Mouse (Mus musculus): ENCODE measurements at regions not wholly inside any gene's neighbourhood (a gene's known extent, or its start where the extent isn't known, plus 50 kb on each side); places are given as distances from the start of the nearest gene placed in this dataset.

GRCm38 (mm10) chr9:50138341-50138978 is 206.3 kb downstream of the Rpl10-ps3 start:
- DNase-seq (ENCODE audit: low read depth): no peak

DNA sequence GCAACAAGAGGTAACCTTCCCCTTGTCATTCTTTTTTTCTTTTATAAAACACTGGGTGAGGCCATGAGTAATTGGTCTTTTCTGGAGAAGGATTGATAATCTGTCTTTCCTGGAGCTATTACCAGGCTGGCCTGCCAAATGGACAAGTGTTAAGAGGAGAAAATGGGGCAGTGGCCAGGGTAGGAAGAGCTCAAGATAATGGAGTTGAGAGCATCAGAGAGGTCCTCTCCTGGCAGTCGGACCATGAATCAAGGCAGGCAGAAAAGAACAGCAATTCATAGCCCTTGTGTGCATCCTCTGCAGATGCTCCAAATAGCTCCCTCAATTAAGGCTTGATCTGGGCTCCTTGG is 208.2 kb downstream of the Rpl10-ps3 start:
- no peak for DNase-seq (ENCODE audit: low read depth)

GRCm38 (mm10) chr9:50135939-50136635 is 208.7 kb downstream of the Rpl10-ps3 start:
- no peak for DNase-seq (ENCODE audit: low read depth)

GRCm38 (mm10) chr9:50124241-50124640 is 220.5 kb downstream of the Rpl10-ps3 start:
- DNase-seq (ENCODE audit: low read depth): no peak

DNA sequence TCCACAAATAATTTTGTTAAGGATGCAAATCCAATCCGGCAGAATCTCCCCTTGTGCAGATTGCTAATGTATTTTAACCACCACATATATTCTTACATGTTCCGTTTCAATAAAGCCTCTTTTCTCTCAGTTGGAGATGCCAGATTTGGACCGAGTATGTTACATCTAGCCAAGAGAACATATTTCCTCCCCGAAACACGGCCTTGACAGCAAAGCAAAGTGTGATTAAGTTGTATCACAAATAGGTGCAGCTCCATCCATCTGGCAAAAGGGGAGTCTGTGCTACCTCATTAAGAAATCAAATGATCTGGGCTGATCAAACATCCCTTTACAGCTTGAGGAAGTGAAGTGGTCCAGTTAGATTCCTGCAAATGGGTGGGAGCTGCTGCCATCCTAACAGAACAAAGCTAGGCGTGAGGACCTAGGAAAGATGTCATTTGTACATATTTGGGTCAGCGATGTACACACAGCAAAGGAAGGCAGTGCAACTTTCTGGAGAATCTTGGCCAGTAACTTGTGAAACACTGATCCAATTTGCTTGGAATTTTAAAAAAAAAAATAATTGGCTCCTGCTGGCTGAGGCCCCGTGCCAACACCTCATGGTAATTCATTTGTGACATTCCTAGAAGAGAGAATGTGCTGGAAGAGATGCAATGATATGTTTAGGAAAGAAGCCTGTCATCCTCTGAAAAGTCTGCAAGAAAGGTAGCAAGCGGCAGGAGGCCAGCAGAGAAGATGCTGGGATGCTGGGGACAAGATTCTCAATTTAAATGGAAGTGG is 223.8 kb downstream of the Rpl10-ps3 start:
- DNase-seq (ENCODE audit: low read depth): no peak

DNA sequence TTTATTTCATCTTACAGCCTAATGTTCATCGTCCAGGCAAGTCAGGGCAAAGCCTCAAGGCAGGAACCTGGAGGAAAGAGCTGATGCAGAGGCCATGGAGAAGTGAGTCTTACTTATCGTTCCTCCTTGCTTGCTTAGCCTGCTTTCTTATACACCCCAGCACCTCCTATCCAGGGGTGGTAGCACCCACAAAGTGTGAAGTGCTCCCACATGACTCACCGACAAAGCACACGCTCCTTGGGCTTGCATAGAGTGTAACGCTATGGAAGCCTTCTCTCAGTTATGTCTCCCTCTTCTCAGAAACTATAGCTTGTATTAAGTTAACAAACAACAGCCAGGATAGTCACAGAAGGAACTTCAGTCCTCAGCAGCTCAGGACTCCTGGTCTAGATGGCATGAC is 225.4 kb downstream of the Rpl10-ps3 start:
- no peak for DNase-seq (ENCODE audit: low read depth)

DNA sequence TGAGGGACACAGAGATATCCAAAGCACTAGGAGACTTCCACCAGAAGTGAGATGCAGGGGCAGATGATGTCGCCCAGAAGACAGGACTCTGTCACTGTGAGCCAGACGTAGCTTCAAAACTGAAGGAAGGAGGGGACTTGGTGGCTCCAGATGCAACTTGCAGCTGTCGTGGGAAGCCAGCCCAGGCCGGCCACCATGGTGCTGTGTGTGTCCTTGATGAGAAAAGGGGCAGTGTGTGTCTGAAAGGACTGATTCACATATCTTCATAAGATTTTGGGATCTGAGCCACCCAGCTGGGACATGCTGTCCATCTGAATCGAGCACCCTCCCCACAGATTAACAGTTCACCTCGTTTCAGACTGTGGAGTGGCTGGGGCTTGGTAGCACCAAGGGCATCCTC is 226.2 kb downstream of the Rpl10-ps3 start:
- DNase-seq (ENCODE audit: low read depth): no peak

DNA sequence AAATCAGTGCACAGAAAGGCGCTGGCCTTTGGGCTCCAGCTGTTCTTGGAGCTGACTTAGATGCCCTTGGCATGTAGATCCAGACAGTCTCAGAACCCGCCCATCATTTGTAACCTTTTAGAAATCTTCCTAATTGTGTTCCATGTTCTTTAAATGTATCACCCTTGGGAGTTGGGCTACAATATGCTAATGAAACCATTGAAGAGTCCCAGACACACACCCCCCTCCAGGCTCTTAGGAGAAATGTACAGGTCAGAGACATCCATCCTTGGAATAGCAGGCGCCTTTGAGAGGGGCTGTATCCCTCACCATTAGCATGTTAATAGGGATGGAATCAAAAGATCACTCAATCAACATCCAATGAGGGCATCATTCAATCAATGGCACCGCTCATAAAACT is 238.2 kb downstream of the Rpl10-ps3 start:
- DNase-seq (ENCODE audit: low read depth): no peak

- no peak for DNase-seq (ENCODE audit: low read depth)
These were observed 242.0 kb downstream of the Rpl10-ps3 start for GRCm38 (mm10) chr9:50102766-50103165.

- no peak for DNase-seq (ENCODE audit: low read depth)
These were observed 243.7 kb downstream of the Rpl10-ps3 start for GRCm38 (mm10) chr9:50101061-50101460.

DNA sequence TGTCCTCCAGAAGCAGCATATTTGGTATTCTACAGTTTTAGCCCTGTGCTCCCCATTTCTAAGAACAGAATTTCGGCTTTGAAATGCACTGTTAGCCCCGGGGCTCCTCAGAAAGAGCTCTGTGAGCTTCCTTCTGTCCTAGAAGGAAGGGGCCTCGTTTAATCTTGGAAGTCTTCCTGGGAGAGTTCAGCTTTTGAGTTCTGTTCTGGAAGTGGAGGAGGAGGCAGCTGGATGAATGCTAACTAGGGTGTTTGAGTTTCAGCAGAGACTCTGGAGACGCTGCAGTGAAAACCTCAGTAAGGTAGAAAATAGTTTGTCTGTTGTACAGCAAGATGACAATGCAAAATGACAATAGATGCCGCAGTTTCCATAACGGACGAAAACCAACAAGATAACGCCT is 253.8 kb downstream of the Rpl10-ps3 start:
- no peak for DNase-seq (ENCODE audit: low read depth)

- DNase-seq (ENCODE audit: low read depth): no peak
These were observed 254.9 kb downstream of the Rpl10-ps3 start for GRCm38 (mm10) chr9:50089916-50090315.

DNA sequence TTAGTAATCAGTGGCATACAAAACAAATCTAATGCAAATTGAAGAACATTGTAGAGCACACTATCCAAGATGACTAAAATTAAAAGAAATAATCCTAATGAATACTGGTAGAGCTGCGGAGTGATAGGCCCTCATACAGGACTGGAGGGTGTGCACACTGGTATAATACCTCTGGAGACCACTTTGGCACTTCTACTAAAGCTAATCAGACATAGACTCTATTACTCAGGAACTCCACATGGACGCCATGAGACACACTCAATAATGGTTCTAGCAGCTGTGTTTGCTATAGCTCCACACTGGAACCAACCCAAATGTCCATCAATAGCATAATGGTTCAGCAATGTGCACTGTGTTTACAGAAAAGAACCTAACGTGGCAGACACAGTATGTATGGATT is 264.6 kb downstream of the Rpl10-ps3 start:
- no peak for DNase-seq (ENCODE audit: low read depth)

DNA sequence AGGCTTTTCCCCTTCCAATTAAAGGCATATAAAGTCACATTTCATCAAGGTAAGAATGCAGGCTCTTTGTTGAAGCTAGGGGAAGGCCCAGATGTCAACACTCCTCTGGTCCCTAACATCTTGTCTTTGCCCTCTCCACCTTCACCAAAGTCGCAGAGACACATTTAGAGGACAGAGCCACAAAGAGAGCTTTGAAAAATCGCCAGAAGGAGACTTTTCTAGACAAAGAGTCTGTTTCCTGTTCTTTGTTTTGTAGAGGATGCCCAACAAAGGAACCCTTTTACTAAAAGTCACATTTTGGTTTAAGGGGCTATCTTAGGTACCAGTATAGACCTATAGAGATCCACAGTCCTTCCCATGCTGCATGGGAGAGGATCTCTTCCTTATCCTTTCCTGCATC is 269.9 kb upstream of the Ncam1 start:
- no peak for DNase-seq (ENCODE audit: low read depth)

GRCm38 (mm10) chr9:50067729-50068225 is 269.1 kb upstream of the Ncam1 start:
- DNase-seq (ENCODE audit: low read depth): no peak

DNA sequence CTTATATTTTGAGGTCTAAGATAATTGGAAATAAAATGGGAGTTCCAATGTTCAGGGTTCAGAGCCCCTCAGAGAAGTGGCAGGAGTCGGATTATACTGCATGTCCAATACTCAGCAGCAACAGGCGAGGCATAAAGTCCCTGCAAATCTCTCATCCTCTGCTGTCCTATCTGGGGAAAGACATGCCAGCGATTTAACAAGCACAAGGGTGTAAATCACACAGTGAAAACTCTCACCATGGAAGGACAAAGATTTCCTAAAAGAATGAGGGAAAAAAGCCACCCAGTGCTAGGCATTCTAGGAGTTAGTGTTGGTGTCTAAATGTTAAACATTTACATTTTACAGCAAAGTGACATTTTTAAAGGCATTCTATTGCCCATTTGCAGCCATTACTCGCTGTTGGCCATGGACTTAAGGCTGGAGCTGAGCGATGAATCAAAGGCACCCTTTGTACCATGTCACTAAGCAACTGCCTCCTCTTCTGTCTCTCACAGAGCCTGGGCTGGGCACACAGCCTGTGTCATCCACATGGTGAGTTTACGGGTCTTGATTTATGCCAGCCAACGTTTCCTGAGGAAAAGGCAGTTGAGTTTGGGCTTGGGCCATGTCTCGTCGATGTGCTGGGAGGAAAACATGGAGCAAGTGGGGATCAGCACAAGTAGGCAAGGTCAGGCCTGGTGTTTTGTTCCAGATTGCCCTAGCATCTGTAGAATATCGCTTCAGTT is 265.9 kb upstream of the Ncam1 start:
- DNase-seq (ENCODE audit: low read depth): no peak

GRCm38 (mm10) chr9:50038231-50038630 is 239.5 kb upstream of the Ncam1 start:
- no peak for DNase-seq (ENCODE audit: low read depth)

GRCm38 (mm10) chr9:50032322-50033158 is 233.8 kb upstream of the Ncam1 start:
- DNase-seq (ENCODE audit: low read depth): no peak

DNA sequence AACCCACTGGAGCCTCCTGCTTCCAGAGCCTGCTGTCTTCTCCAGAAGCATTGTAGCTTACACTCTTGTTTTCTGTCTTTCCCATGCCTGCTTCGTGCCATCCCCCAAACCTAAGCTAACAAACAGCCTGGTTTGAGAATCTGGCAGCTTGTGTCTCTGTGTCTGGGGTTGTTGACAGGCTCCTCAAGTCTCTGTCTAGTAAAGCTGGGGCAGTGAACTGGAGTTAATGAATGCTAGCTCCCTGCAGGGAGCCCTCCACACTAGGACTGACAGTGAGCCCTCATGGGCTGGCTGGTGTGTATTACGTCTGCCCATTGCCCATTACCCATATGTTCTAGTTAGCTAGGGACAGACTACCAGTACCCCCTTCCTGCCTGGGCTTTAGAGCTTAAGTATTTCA is 232.6 kb upstream of the Ncam1 start:
- DNase-seq (ENCODE audit: low read depth): no peak

GRCm38 (mm10) chr9:50029030-50029429 is 230.3 kb upstream of the Ncam1 start:
- no peak for DNase-seq (ENCODE audit: low read depth)

DNA sequence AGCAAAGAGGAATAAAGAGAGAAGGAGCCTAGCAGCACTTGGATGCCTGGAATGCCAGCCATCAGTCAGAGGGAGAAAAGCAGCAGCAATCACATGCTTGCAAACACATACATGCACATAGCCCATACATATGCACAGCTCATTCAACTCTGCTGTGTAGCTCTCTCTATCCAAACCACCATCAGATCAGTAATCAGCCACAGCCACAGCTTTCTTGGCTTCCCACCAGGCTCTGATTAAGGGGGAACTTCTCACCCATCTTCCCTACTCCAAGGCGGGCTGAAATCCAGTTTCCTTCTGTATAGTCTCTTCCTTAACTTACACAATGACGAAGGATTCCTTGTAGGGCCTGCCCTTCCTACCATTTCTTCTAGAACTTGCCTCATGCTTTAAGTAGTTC is 229.8 kb upstream of the Ncam1 start:
- no peak for DNase-seq (ENCODE audit: low read depth)
